9 mouse cellular contexts compared by ENCODE assay signal in the genomic region with DNA sequence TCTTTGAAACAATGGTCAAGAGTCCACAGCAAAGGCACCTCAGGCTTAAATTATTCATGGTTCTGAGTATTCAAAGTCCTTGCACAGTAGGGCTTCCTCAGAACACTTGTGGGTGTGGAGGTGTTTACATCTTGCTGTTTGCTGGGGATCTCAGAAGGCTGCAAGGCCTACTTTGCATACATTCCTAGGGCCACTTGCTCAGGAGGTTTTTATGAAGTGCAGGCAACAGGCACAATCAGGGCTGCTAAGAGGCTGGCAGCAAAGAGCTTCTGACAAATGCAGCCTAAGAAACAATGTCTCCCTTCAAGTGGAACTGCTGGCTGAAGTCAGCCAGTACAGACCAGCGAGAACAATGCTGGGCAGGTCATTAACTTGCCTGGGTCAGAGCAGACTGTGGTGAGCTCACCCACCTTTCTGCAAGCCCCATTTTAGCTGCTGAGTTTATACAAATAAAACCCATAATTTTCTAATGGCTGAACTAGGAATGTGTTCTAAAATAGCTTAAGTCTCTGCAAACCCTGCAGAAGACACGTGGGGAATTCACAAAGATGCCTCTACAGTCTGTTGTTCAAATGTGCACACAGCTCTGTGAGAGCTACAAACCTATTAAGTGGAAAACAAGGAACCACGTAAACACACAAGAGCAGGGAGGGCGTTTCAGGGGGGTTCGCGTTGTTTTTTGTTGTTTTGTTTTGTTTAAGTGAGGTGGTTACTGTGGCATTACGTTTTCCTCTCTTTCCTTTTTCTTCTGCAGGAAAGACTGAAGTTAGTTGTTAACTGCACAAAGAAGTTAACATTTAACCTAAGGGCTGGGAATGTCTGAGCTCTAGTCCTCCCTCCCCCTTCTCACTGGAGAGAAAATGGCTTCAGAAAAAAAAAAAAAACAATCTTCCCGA.
DNase-seq lines count a peak whose midpoint lies in the region; TF ChIP-seq lines count a peak whose summit lies in the region.
"Had no signal": no experiment of that assay in that cellular context is flagged by ENCODE, and none has a peak within 500 bp of the region (broad histone marks: within the 10 kb centered on the region; RNA-seq: fewer than 3 reads in every experiment).

No protein-coding gene starts in this region.

- H3K9ac ChIP-seq in ES-E14 (ENCODE audit: insufficient read depth, low read depth, low read length, poor library complexity, severe bottlenecking): no peak overlapping the region

- DNase-seq in ES-E14 (ENCODE audit: low read depth, low spot score) (peak; percentile 75), ZHBTc4 (ENCODE audit: low read depth, low spot score) (peak; percentile 95)
- DNase-seq in forelimb bud, embryonic 11.5 days (ENCODE audit: low read depth, low spot score): peak; percentile 62
- peak; percentile 11 for DNase-seq in large intestine, adult 2 months (ENCODE audit: low read depth, low spot score)
- no peak for DNase-seq in cerebellum, adult 9-11 months
- no peak for DNase-seq in adrenal gland, postnatal 4 days (ENCODE audit: low spot score in 2 of 2)
- DNase-seq in left cerebral cortex, postnatal 36 days (ENCODE audit: low spot score in 2 of 2): no peak
- no peak for DNase-seq in c-Kit-positive CD71-positive TER-119-positive erythroid progenitor cells, embryonic 14.5 days (ENCODE audit: low spot score)

- H3K4me3 ChIP-seq in ES-E14 (ENCODE audit: insufficient read depth in 1 of 2, low read depth in 1 of 2, low read length in 2 of 2, poor library complexity in 1 of 2, severe bottlenecking in 1 of 2): no peak overlapping the region
- H3K4me3 ChIP-seq: myocyte had no signal

- H3K4me1 ChIP-seq in ES-E14 (ENCODE audit: control insufficient read depth in 2 of 2, insufficient read depth in 2 of 2, low read length in 2 of 2, poor library complexity in 1 of 2): peaks cover 8 to 22% of the 10 kb centered on the region in 2 experiments; a peak in 3 of 4 replicates

- H3K36me3 ChIP-seq in ES-E14 (ENCODE audit: control insufficient read depth, insufficient read depth, low read length, poor library complexity, severe bottlenecking): no peaks in the 10 kb centered on the region

- peak overlapping the region; percentile 54 for H3K27ac ChIP-seq in ES-E14 (ENCODE audit: insufficient read depth, low read depth, low read length, poor library complexity, severe bottlenecking)

- 21% methylated on average over 8 of the region's 8 CpGs for WGBS in large intestine, adult 2 months

- in situ Hi-C loops in ES-E14 (cut with MboI; ENCODE audit: low sequenced_read_pairs in 2 of 2, unreplicated experiment in 2 of 2): no loop called here

- intact Hi-C loops in left cerebral cortex, postnatal 36 days (cut with DNase I): no loop called here

- H3K9me3 ChIP-seq in ES-E14 (ENCODE audit: control insufficient read depth, insufficient read depth, low read depth, low read length): no peaks in the 10 kb centered on the region

TF ChIP-seq in ES-E14, 5 proteins besides CTCF, POLR2A, EP300 and RAD21:
- TF ChIP-seq CHD2 (IDR thresholded peaks at IDR 0.05; ENCODE audit: low read depth, low read length) (0 out of 2 replicates have a peak, but pooled peaks have one; percentile 60), HCFC1 (IDR thresholded peaks at IDR 0.05; ENCODE audit: borderline replicate concordance, insufficient read depth, low read length) (no peak)

Comparison
In these comparisons a context has a peak if more than half of its experiments do, and no peak if none do; other contexts are left out.
1. DNase-seq: peak in ES-E14 (single experiment), ZHBTc4 (single experiment), forelimb bud, embryonic 11.5 days (single experiment) and large intestine, adult 2 months (single experiment); none in cerebellum, adult 9-11 months (single experiment), adrenal gland, postnatal 4 days (0 of 2), left cerebral cortex, postnatal 36 days (0 of 2) and c-Kit-positive CD71-positive TER-119-positive erythroid progenitor cells, embryonic 14.5 days (single experiment).